ENCODE assay signal across 8 mouse cellular contexts in genomic region chr9:20491858-20492526, GRCm38 (mm10). TPM values are rescaled to one million over a fixed set of nuclear protein-coding genes. Genes with fewer than 3 reads are reported as not detected.
DNase-seq lines count a peak whose midpoint lies in the region; ATAC-seq and TF ChIP-seq lines count a peak whose summit lies in the region.

No protein-coding gene starts in this region.

- 8% methylated on average over 20 of the region's 20 CpGs for WGBS in kidney, postnatal 0 days
- WGBS in hindbrain, embryonic 16.5 days, result 12% methylated on average over 20 of the region's 20 CpGs

- H3K9ac ChIP-seq in kidney, postnatal 0 days (ENCODE audit: low read depth, low read length), result peak overlapping the region; percentile 92
- H3K9ac ChIP-seq in hindbrain, embryonic 16.5 days (ENCODE audit: low read depth, low read length), result peak overlapping the region; percentile 88

- no peaks in the 10 kb centered on the region for H3K27me3 ChIP-seq in kidney, postnatal 0 days (ENCODE audit: insufficient read depth, low read length)
- H3K27me3 ChIP-seq in hindbrain, embryonic 16.5 days (replicated peaks; ENCODE audit: control insufficient read depth, insufficient read depth, low read length), result no peaks in the 10 kb centered on the region
- no peaks in the 10 kb centered on the region for H3K27me3 ChIP-seq in myocyte (ENCODE audit: control insufficient read depth, insufficient read depth, insufficient read length)

- no peak for ATAC-seq in kidney, postnatal 0 days (replicated peaks; ENCODE audit: low FRiP score, low read depth)
- ATAC-seq in hindbrain, embryonic 16.5 days, result no peak

- peak overlapping the region; percentile 69 for H3K4me2 ChIP-seq in kidney, postnatal 0 days (ENCODE audit: low read length)
- peak overlapping the region; percentile 73 for H3K4me2 ChIP-seq in hindbrain, embryonic 16.5 days (ENCODE audit: low read length)
- H3K4me2 ChIP-seq in myocyte (ENCODE audit: low read depth), result peak overlapping the region; percentile 90

- peak overlapping the region; percentile 91 for H3K4me3 ChIP-seq in kidney, postnatal 0 days (replicated peaks; ENCODE audit: low read depth, low read length)
- H3K4me3 ChIP-seq in hindbrain, embryonic 16.5 days (ENCODE audit: low read length), result peak overlapping the region; percentile 79
- peak overlapping the region; percentile 94 for H3K4me3 ChIP-seq in myocyte

- peaks cover 7% of the 10 kb centered on the region; the same call in 1 of the 2 replicates for H3K36me3 ChIP-seq in kidney, postnatal 0 days (ENCODE audit: insufficient read depth, low read length)
- H3K36me3 ChIP-seq in hindbrain, embryonic 16.5 days (ENCODE audit: control insufficient read depth, insufficient read depth, low read length), result peaks cover 2% of the 10 kb centered on the region
- peaks cover 12% of the 10 kb centered on the region for H3K36me3 ChIP-seq in myocyte (ENCODE audit: control insufficient read depth, insufficient read depth)

- H3K27ac ChIP-seq in kidney, postnatal 0 days, result peak overlapping the region; percentile 97
- H3K27ac ChIP-seq in hindbrain, embryonic 16.5 days (ENCODE audit: low read depth, low read length), result peak overlapping the region; percentile 96

- H3K9me3 ChIP-seq in kidney, postnatal 0 days (replicated peaks; ENCODE audit: low read length), result no peaks in the 10 kb centered on the region
- H3K9me3 ChIP-seq in hindbrain, embryonic 16.5 days (ENCODE audit: control insufficient read depth, low read length), result no peaks in the 10 kb centered on the region

- peak overlapping the region; percentile 77 for H3ac ChIP-seq in myocyte (ENCODE audit: control insufficient read depth, insufficient read length)

- no peak for TF ChIP-seq CTCF in kidney, postnatal 0 days (IDR thresholded peaks at IDR 0.05; ENCODE audit: low read depth)
- TF ChIP-seq CTCF in brain, embryonic 14.5 days (IDR thresholded peaks at IDR 0.05; ENCODE audit: borderline replicate concordance, extremely low read depth, insufficient read depth, insufficient read length), result no peak

- no peak for TF ChIP-seq POLR2A in brain, embryonic 14.5 days (IDR thresholded peaks at IDR 0.05; ENCODE audit: borderline replicate concordance, extremely low read depth, insufficient read depth, insufficient read length, poor library complexity, severe bottlenecking)
- TF ChIP-seq POLR2A in myocyte (IDR thresholded peaks at IDR 0.05; ENCODE audit: insufficient read length, low read depth), result no peak

- DNase-seq in kidney, postnatal 0 days (ENCODE audit: low spot score), result peak; percentile 22
- no peak for DNase-seq in kidney, adult 9 months
- peak; percentile 22 for DNase-seq in brain, embryonic 14.5 days (ENCODE audit: low read depth)
- no peak for DNase-seq in left cerebral cortex, adult 11 months (ENCODE audit: low spot score)
- DNase-seq in ovary, postnatal 36 days (ENCODE audit: low spot score), result no peak
- no peak for DNase-seq in kidney, postnatal 25 days

- H3K4me1 ChIP-seq in kidney, postnatal 0 days (replicated peaks; ENCODE audit: insufficient read depth, low read length), result 0 out of 2 replicates have a peak, but pooled peaks cover 3% of the 10 kb centered on the region
- peaks cover 28% of the 10 kb centered on the region for H3K4me1 ChIP-seq in hindbrain, embryonic 16.5 days (ENCODE audit: control insufficient read depth, insufficient read depth, low read depth, low read length)

- H3K79me2 ChIP-seq in myocyte (ENCODE audit: control insufficient read depth, insufficient read depth), result peaks cover 28% of the 10 kb centered on the region

TF ChIP-seq in myocyte, 11 proteins besides CTCF, POLR2A, EP300 and RAD21:
- TF ChIP-seq CEBPB (IDR thresholded peaks at IDR 0.05; ENCODE audit: insufficient read depth, poor library complexity, severe bottlenecking) (no peak), USF1 (IDR thresholded peaks at IDR 0.05; ENCODE audit: low read depth) (no peak), POLR2AphosphoS2 (IDR thresholded peaks at IDR 0.05; ENCODE audit: insufficient read length, low read depth) (no peak), E2F4 (IDR thresholded peaks at IDR 0.05; ENCODE audit: insufficient read depth) (no peak), SRF (IDR thresholded peaks at IDR 0.05; ENCODE audit: control insufficient read depth, insufficient read length, low read depth) (no peak), TCF12 (IDR thresholded peaks at IDR 0.05; ENCODE audit: insufficient read depth, poor library complexity, severe bottlenecking) (no peak), TCF3 (IDR thresholded peaks at IDR 0.05; ENCODE audit: insufficient read length, low read depth) (no peak), REST (IDR thresholded peaks at IDR 0.05; ENCODE audit: insufficient read depth, insufficient read length) (no peak), MYOD1 (IDR thresholded peaks at IDR 0.05; ENCODE audit: control insufficient read depth in 1 of 3, insufficient read length in 2 of 3, low read depth in 2 of 3) (no peak), MYOG (IDR thresholded peaks at IDR 0.05; ENCODE audit: control insufficient read depth in 1 of 3, insufficient read depth in 1 of 3, insufficient read length in 2 of 3, low read depth in 2 of 3) (no peak)

RNA-seq across cellular contexts. Expression of gene Zfp426, which starts 0.6 kb away (rescaled TPM):
- polyA plus RNA-seq in kidney, postnatal 0 days (2015; fragmentation: Nextera tagmentation; extraction: Ambion mirVana), result 18.2 and 19.3 TPM in 2 replicates
- polyA plus RNA-seq in brain, embryonic 14.5 days (2012; rRNA removed), result 25.3 and 29.1 TPM in 2 replicates
- polyA plus RNA-seq in hindbrain, embryonic 16.5 days (2015; fragmentation: Nextera tagmentation; extraction: Ambion mirVana), result 31.6 and 33.9 TPM in 2 replicates
- polyA plus RNA-seq in myocyte (2012; fragmentation: generic; extraction: Trizol), result 5.5 TPM

RNA-seq across cellular contexts. Expression of gene Zfp266, which starts 29.2 kb away (rescaled TPM):
- 58.0 and 63.0 TPM in 2 replicates for polyA plus RNA-seq in kidney, postnatal 0 days (2015; fragmentation: Nextera tagmentation; extraction: Ambion mirVana)
- 50.5 and 56.4 TPM in 2 replicates for polyA plus RNA-seq in brain, embryonic 14.5 days (2012; rRNA removed)
- 84.6 and 91.4 TPM in 2 replicates for polyA plus RNA-seq in hindbrain, embryonic 16.5 days (2015; fragmentation: Nextera tagmentation; extraction: Ambion mirVana)
- polyA plus RNA-seq in myocyte (2012; fragmentation: generic; extraction: Trizol), result 5.8 TPM

RNA-seq across cellular contexts. Expression of gene Zfp26, which starts 32.0 kb away (rescaled TPM):
- 13.5 and 15.3 TPM in 2 replicates for polyA plus RNA-seq in kidney, postnatal 0 days (2015; fragmentation: Nextera tagmentation; extraction: Ambion mirVana)
- polyA plus RNA-seq in brain, embryonic 14.5 days (2012; rRNA removed), result 16.3 and 17.9 TPM in 2 replicates
- polyA plus RNA-seq in hindbrain, embryonic 16.5 days (2015; fragmentation: Nextera tagmentation; extraction: Ambion mirVana), result 12.3 and 13.8 TPM in 2 replicates
- polyA plus RNA-seq in myocyte (2012; fragmentation: generic; extraction: Trizol), result 2.0 TPM

Comparison
In these comparisons a context has a peak if more than half of its experiments do, and no peak if none do; other contexts are left out.
1. DNase-seq: peak in kidney, postnatal 0 days (single experiment) and brain, embryonic 14.5 days (single experiment); none in kidney, adult 9 months (single experiment), left cerebral cortex, adult 11 months (single experiment), ovary, postnatal 36 days (single experiment) and kidney, postnatal 25 days (0 of 2).
2. Peak in every context shown above with its lines, with median percentiles within 50 percentile points of each other: H3K4me2 ChIP-seq and H3K4me3 ChIP-seq.